Mouse (Mus musculus) kidney, adult 10 weeks (tissue): ENCODE measurements around the gene Pum1. TPM values are rescaled to one million over a fixed set of nuclear protein-coding genes. Genes with fewer than 3 reads are reported as not detected.

Experiments used
- polyA plus RNA-seq: library from polyadenylated mRNA; stranded (reverse); fragments of 350-450 nt; fragmentation: Illumina TruSeq; extraction: RNeasy Lipid Tissue Mini Kit (QIAGEN cat#74804); gene quantifications from one replicate; pipeline ENCODE4 v1.2.3, GENCODE M21; 2014; ENCODE audit warnings: low read depth, low replicate concordance

The Pum1 gene
- 31.0 TPM for polyA plus RNA-seq

DNA sequence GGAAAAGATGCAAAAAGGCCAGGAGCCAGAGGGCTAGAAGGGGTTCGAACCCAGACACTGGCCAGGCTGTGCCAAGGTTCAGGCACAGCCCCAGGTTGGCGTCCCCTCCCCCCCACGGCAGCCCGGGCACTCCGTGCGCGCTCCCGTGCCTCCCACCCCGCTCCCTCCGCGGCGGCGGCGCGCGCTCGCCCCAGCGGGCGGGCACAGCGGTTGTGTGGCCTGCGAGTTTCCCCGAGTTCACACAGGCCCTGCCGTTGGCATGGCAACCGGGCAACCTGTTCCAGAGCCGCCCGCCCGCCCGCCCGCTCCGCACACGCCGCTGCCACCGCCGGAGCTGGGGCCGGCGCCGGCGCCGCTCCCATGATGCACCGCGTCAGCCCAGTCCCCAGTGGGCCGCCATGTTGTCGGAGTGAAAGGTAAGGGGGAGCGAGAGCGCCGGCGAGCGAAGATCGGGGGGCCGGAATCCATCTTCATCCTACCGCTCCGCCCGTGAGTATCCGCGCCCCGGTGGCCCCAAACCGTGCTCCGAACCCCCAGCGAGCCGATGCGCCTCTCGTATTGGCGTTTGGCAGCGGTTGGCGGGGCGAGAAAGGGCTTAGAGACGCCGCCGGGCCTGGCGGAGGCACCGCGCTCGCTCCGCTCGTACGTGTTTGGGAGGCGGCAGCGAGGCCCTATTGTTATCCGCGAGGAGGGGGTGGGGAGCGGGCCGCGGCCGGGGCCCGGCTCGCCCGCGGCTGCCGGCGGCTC, at the start of gene Pum1:
Pum1 (plus strand) TSS at position 343 of the 747 bp plus-strand sequence.

DNA sequence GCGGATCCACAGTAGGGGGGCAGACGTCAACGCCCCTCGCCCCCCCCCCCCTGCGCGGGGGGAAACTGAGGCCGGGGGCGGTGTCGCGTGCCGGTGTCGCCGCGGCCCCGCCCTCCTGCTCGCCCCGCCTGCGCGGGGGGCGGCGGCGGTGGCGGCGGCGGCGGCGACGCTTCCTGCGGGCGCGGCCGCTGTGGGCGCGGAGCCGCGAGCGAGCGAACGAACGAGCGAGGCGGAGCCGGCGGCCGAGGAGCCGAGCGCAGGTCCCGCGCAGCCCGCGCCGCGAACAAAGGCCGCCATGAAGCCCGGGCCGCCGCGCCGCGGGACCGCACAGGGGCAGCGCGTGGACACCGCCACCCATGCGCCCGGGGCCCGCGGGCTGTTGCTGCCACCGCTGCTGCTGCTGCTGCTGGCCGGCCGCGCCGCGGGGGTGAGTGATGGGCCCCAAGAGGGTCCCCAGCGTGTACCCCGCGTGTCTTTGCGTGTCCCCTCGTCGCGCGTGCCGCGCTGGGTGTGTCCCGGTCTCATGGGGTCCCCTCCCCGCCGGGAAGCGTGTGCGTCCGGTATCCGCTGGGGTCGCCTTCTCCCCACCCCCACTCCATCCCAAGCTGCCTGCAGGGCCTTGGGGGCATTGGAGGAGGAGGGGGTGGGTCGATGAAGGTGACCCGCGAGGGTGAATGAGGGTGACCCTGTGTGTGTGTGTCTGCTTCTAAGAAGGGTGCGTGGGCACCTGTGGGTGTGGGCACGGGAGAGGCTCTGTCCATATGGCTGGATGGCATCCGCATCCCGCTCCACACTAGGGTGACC, 129.5 kb downstream of the Pum1 start, which contains the start of gene Sdc3:
Sdc3 (plus strand) TSS at position 162 of the 804 bp plus-strand sequence.

Other genes with a start within 250 kb of the Pum1 start
- not detected for gene Nkain1, start 89.1 kb upstream of the Pum1 start, polyA plus RNA-seq
- 2.0 TPM for gene Sdc3, start 129.2 kb downstream of the Pum1 start, polyA plus RNA-seq
- gene Laptm5, start 249.8 kb downstream of the Pum1 start, polyA plus RNA-seq, result 3.4 TPM